Mouse (Mus musculus) small intestine, adult 2 months (tissue): ENCODE measurements around the gene Chd1.

Source experiments
- CTCF ChIP-seq: fragments of 200-500 bp; IDR thresholded peaks from 2 replicates; pipeline ENCODE4 v1.5.1; 2012; ENCODE audit warnings: low read depth, mild to moderate bottlenecking, control low read depth, inconsistent platforms, low read length, moderate library complexity, mixed read lengths; ENCODE audit not compliant: insufficient replicate concordance, insufficient read length; ENCODE audit errors: extremely low read depth
- POLR2A ChIP-seq: fragments of 200-500 bp; IDR thresholded peaks from 2 replicates; pipeline ENCODE4 v1.6.1; 2012; ENCODE audit warnings: low read depth, mild to moderate bottlenecking, control low read depth, inconsistent platforms, low read length, moderate library complexity

DNA sequence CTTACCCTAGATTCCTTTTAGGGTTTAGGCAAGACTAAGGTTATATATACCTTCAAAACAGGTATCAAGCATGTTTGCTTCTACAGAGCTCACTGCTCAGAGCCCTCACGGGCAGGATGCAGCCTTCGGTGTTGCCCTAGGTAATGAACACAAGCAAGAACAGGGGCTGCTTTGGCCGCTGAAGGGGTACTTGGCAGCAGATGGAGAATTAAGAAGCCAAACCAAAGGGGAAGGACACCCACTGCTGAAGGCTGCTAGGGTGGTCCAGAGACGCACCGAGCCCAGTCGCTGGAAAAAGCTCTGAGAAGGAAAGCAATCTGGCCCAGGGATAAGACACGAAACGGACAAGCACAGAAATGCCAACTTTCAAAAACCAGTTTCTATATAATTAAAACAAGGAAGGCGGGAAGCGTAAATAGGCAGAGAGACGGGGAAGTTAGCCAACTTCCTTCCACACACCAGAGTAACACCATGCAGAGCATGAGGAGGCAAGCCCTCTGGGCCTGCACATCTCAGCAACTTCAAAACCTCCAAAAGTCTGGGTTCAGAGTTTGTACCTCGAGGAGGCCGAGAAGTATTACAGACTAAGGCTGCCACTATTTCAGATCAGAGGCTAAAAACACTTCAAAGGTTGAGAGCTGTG is 107.5 kb downstream of the Chd1 start:
- TF ChIP-seq CTCF, result no peak
- TF ChIP-seq POLR2A, result no peak
